Mouse (Mus musculus) forebrain, embryonic 13.5 days (tissue): ENCODE data around the gene 8030474K03Rik. TPM values are rescaled to one million over a fixed set of nuclear protein-coding genes. Genes with fewer than 3 reads are reported as not detected.
"Not testable (repeated sequence)": the region's sequence is repeated elsewhere in the genome, so short reads cannot be mapped to it uniquely, and the experiment has no call there.

Experiments
- ATAC-seq: fragments of 200-750 bp; cut with Nextera tagmentation; 2 replicates; pipeline ENCODE4 v1.8.0; 2017
- H3K27ac ChIP-seq: fragments of 300-500 bp; sonication (generic); 2 replicates; pipeline ENCODE4 v1.5.1; 2015; ENCODE audit warnings: inconsistent platforms, mild to moderate bottlenecking, moderate library complexity
- H3K27me3 ChIP-seq: fragments of 300-500 bp; sonication (generic); 2 replicates; pipeline ENCODE4 v1.6.1; 2015; ENCODE audit warnings: mild to moderate bottlenecking, inconsistent platforms
- H3K36me3 ChIP-seq: fragments of 300-500 bp; sonication (generic); 2 replicates; pipeline ENCODE4 v1.6.1; 2015; ENCODE audit warnings: mild to moderate bottlenecking, inconsistent platforms; ENCODE audit not compliant: poor library complexity, severe bottlenecking
- H3K4me1 ChIP-seq: fragments of 300-500 bp; sonication (generic); 2 replicates; pipeline ENCODE4 v1.6.1; 2015; ENCODE audit warnings: inconsistent platforms
- H3K4me2 ChIP-seq: fragments of 300-500 bp; sonication (generic); 2 replicates; pipeline ENCODE4 v1.6.1; 2015; ENCODE audit warnings: inconsistent platforms, mild to moderate bottlenecking, moderate library complexity
- H3K4me3 ChIP-seq: fragments of 300-500 bp; sonication (generic); 2 replicates; pipeline ENCODE4 v1.5.1; 2015; ENCODE audit warnings: mild to moderate bottlenecking, inconsistent platforms
- H3K9ac ChIP-seq: fragments of 300-500 bp; sonication (generic); 2 replicates; pipeline ENCODE4 v1.6.1; 2015; ENCODE audit warnings: mild to moderate bottlenecking, inconsistent platforms
- H3K9me3 ChIP-seq: fragments of 300-500 bp; sonication (generic); replicated peaks from 2 replicates; pipeline ENCODE4 v1.6.1; 2016; ENCODE audit warnings: inconsistent platforms
- WGBS: fragments of 180-500 bp; shearing (Covaris S2); methylation state at CpG from one replicate; pipeline ENCODE4 v1.1.7; 2015; 5-methylcytosine and 5-hydroxymethylcytosine counted together
- polyA plus RNA-seq: library from polyadenylated mRNA; unstranded; fragments of >200 nt; fragmentation: Nextera tagmentation; extraction: Ambion mirVana; gene quantifications from 2 replicates; pipeline ENCODE4 v1.2.1, GENCODE M21; 2015

8030474K03Rik gene
- polyA plus RNA-seq, 1 experiment from 2014 or later = not detected

GRCm38 (mm10) chrX:101819980-101820379 is 25.5 kb downstream of the 8030474K03Rik start:
- not testable (repeated sequence) for ATAC-seq, H3K9me3 ChIP-seq, H3K4me1 ChIP-seq, H3K9ac ChIP-seq, H3K4me2 ChIP-seq, H3K4me3 ChIP-seq, H3K36me3 ChIP-seq, H3K27me3 ChIP-seq, H3K27ac ChIP-seq

DNA sequence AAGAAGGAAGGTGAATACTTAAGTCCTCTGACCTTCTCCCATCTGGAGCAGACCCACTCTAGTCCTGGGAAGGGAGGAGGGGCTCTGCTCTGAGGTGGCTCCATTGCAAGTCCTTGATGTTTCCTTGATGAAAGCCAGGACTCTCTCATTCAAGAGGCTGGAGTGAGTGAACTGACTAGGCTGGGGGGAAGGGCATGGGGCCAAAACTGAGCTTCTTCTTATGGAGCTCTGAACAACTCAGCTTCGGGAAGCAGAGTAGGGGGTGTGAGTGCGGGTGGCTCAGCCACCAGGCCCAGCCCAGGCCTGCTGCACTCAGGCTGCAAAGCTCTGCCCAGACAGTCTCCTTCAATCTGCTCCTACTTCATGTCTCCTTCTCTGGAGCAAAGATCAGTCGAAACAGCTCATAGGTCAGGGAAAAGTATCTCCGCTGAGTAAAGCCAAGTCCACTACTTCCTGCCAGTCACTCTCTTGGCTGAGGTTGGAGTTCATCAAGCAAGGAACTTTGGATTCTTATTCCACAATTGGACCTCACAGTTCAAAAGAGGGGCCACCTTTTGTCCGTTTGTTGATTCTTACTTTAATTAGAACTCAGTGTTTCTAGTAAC is 52.8 kb downstream of the 8030474K03Rik start:
- no peaks in the 10 kb centered on the region for H3K4me1 ChIP-seq
- 53% methylated on average over 5 of the region's 5 CpGs for WGBS
- no peak overlapping the region for H3K27ac ChIP-seq
- no peak overlapping the region for H3K4me3 ChIP-seq
- H3K9ac ChIP-seq = no peak overlapping the region
- no peak for ATAC-seq
- peaks cover 67% of the 10 kb centered on the region for H3K27me3 ChIP-seq
- no peak overlapping the region for H3K4me2 ChIP-seq
- H3K36me3 ChIP-seq = no peaks in the 10 kb centered on the region
- no peaks in the 10 kb centered on the region for H3K9me3 ChIP-seq

Other genes starting within 250 kb of the 8030474K03Rik start
- gene Ogt, start 154.6 kb upstream of the 8030474K03Rik start, polyA plus RNA-seq = 182 and 193 TPM in 2 replicates
- gene Cxcr3, start 60.4 kb upstream of the 8030474K03Rik start, polyA plus RNA-seq = 0.10 and 0.13 TPM in 2 replicates
- gene Gm4779, start 233 bp upstream of the 8030474K03Rik start, polyA plus RNA-seq = not detected in 2 replicates
- 6.2 and 7.0 TPM in 2 replicates for gene Nhsl2, start 54.7 kb downstream of the 8030474K03Rik start, polyA plus RNA-seq